Mouse (Mus musculus) forebrain, embryonic 13.5 days (tissue): Measurements from ENCODE around the gene Gm10719. TPM values are rescaled to one million over a fixed set of nuclear protein-coding genes. Genes with fewer than 3 reads are reported as not detected.
"Not testable (repeated sequence)": the region's sequence is repeated elsewhere in the genome, so short reads cannot be mapped to it uniquely, and the experiment has no call there.

Source experiments
- ATAC-seq: fragments of 200-750 bp; cut with Nextera tagmentation; 2 replicates; pipeline ENCODE4 v1.8.0; 2017
- H3K27ac ChIP-seq: fragments of 300-500 bp; sonication (generic); 2 replicates; pipeline ENCODE4 v1.5.1; 2015; ENCODE audit warnings: inconsistent platforms, mild to moderate bottlenecking, moderate library complexity
- H3K27me3 ChIP-seq: fragments of 300-500 bp; sonication (generic); 2 replicates; pipeline ENCODE4 v1.6.1; 2015; ENCODE audit warnings: mild to moderate bottlenecking, inconsistent platforms
- H3K36me3 ChIP-seq: fragments of 300-500 bp; sonication (generic); 2 replicates; pipeline ENCODE4 v1.6.1; 2015; ENCODE audit warnings: mild to moderate bottlenecking, inconsistent platforms; ENCODE audit not compliant: poor library complexity, severe bottlenecking
- H3K4me1 ChIP-seq: fragments of 300-500 bp; sonication (generic); 2 replicates; pipeline ENCODE4 v1.6.1; 2015; ENCODE audit warnings: inconsistent platforms
- H3K4me2 ChIP-seq: fragments of 300-500 bp; sonication (generic); 2 replicates; pipeline ENCODE4 v1.6.1; 2015; ENCODE audit warnings: inconsistent platforms, mild to moderate bottlenecking, moderate library complexity
- H3K4me3 ChIP-seq: fragments of 300-500 bp; sonication (generic); 2 replicates; pipeline ENCODE4 v1.5.1; 2015; ENCODE audit warnings: mild to moderate bottlenecking, inconsistent platforms
- H3K9ac ChIP-seq: fragments of 300-500 bp; sonication (generic); 2 replicates; pipeline ENCODE4 v1.6.1; 2015; ENCODE audit warnings: mild to moderate bottlenecking, inconsistent platforms
- H3K9me3 ChIP-seq: fragments of 300-500 bp; sonication (generic); replicated peaks from 2 replicates; pipeline ENCODE4 v1.6.1; 2016; ENCODE audit warnings: inconsistent platforms
- WGBS: fragments of 180-500 bp; shearing (Covaris S2); methylation state at CpG from one replicate; pipeline ENCODE4 v1.1.7; 2015; 5-methylcytosine and 5-hydroxymethylcytosine counted together
- polyA plus RNA-seq: library from polyadenylated mRNA; unstranded; fragments of >200 nt; fragmentation: Nextera tagmentation; extraction: Ambion mirVana; gene quantifications from 2 replicates; pipeline ENCODE4 v1.2.1, GENCODE M21; 2015

The Gm10719 gene
- 0.72 TPM in 1 of 2 replicates, not detected in the other for polyA plus RNA-seq

DNA sequence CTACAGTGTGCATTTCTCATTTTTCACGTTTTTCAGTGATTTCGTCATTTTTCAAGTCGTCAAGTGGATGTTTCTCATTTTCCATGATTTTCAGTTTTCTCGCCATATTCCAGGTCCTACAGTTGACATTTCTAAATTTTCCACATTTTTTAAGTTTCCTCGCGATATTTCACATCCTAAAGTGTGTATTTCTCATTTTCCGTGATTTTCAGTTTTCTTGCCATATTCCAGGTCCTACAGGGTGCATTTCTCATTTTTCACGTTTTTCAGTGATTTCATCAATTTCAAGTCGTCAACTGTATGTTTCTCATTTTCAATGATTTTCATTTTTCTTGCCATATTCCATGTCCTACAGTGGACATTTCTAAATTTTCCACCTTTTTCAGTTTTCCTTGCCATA, at the start of gene Gm10719:
Gene Gm10719, plus strand, starts transcription at position 301 of the 400 bp plus-strand sequence.
- H3K27ac ChIP-seq, H3K9ac ChIP-seq, ATAC-seq, H3K4me2 ChIP-seq, H3K4me3 ChIP-seq, H3K27me3 ChIP-seq, H3K4me1 ChIP-seq, H3K9me3 ChIP-seq, H3K36me3 ChIP-seq: not testable (repeated sequence)
- 69% methylated on average over 1 of the region's 9 CpGs for WGBS

DNA sequence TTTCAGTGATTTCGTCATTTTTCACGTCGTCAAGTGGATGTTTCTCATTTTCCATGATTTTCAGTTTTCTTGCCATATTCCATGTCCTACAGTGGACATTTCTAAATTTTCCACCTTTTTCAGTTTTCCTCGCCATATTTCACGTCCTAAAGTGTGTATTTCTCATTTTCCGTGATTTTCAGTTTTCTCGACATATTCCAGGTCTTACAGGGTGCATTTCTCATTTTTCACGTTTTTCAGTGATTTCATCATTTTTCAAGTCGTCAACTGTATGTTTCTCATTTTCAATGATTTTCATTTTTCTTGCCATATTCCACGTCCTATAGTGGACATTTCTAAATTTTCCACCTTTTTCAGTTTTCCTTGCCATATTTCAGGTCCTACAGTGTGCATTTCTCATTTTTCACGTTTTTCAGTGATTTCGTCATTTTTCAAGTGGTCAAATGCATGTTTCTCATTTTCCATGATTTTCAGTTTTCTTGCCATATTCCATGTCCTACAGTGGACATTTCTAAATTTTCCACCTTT, 16.7 kb upstream of the Gm10719 start, which contains the start of gene Gm10722:
Gene Gm10722, plus strand, starts transcription at position 478 of the 528 bp plus-strand sequence.
- H3K27ac ChIP-seq, H3K4me1 ChIP-seq, H3K4me3 ChIP-seq, H3K36me3 ChIP-seq, H3K27me3 ChIP-seq, H3K4me2 ChIP-seq, H3K9me3 ChIP-seq, ATAC-seq, H3K9ac ChIP-seq: not testable (repeated sequence)
- 74% methylated on average over 12 of the region's 12 CpGs for WGBS

DNA sequence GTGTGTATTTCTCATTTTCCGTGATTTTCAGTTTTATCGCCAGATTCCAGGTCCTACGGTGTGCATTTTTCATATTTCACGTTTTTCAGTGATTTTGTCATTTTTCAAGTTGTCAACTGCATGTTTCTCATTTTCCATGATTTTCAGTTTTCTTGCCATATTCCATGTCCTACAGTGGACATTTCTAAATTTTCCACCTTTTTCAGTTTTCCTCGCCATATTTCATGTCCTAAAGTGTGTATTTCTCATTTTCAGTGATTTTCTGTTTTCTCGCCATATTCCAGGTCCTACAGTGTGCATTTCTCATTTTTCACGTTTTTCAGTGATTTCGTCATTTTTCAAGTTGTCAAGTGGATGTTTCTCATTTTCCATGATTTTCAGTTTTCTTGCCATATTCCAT, 16.2 kb upstream of the Gm10719 start:
- H3K9me3 ChIP-seq, H3K4me1 ChIP-seq, H3K4me2 ChIP-seq, H3K9ac ChIP-seq, H3K4me3 ChIP-seq, H3K36me3 ChIP-seq, ATAC-seq, H3K27me3 ChIP-seq, H3K27ac ChIP-seq: not testable (repeated sequence)
- 66% methylated on average over 8 of the region's 8 CpGs for WGBS

DNA sequence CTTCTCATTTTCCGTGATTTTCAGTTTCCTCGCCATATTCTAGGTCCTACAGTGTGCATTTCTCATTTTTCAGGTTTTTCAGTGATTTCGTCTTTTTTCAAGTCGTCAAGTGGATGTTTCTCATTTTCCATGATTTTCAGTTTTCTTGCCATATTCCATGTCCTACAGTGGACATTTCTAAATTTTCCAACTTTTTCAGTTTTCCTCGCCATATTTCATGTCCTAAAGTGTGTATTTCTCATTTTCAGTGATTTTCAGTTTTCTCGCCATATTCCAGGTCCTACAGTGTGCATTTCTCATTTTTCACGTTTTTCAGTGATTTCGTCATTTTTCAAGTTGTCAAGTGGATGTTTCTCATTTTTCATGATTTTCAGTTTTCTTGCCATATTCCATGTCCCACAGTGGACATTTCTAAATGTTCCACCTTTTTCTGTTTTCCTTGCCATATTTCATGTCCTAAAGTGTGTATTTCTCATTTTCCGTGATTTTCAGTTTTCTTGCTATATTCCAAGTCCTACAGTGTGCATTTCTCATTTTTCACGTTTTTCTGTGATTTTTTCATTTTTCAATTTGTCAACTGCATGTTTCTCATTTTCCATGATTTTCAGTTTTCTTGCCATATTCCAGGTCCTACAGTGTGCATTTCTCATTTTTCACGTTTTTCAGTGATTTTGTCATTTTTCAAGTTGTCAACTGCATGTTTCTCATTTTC, 15.1 kb upstream of the Gm10719 start:
- not testable (repeated sequence) for H3K9me3 ChIP-seq, H3K4me3 ChIP-seq, H3K36me3 ChIP-seq, H3K4me1 ChIP-seq, H3K27ac ChIP-seq, H3K4me2 ChIP-seq, H3K27me3 ChIP-seq, H3K9ac ChIP-seq
- WGBS, result 71% methylated on average over 9 of the region's 11 CpGs
- peak; percentile 86 for ATAC-seq

DNA sequence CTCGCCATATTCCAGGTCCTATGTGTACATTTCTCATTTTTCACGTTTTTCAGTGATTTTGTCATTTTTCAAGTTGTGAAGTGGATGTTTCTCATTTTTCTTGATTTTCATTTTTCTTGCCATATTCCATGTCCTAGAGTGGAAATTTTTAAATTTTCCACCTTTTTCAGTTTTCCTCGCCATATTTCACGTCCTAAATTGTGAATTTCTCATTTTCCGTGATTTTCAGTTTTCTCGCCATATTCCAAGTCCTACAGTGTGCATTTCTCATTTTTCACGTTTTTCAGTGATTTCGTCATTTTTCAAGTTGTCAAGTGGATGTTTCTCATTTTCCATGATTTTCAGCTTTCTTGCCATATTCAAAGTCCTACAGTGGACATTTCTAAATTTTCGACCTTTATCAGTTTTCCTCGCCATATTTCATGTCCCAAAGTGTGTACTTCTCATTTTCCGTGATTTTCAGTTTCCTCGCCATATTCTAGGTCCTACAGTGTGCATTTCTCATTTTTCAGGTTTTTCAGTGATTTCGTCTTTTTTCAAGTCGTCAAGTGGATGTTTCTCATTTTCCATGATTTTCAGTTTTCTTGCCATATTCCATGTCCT, 14.3 kb upstream of the Gm10719 start, which contains the start of gene Gm11168:
Gene Gm11168, plus strand, starts transcription at position 553 of the 603 bp plus-strand sequence.
- not testable (repeated sequence) for ATAC-seq, H3K27me3 ChIP-seq
- WGBS, result 76% methylated on average over 6 of the region's 14 CpGs

GRCm38 (mm10) chr9:3006179-3006578, 11.0 kb upstream of the Gm10719 start:
- not testable (repeated sequence) for H3K9ac ChIP-seq, H3K4me3 ChIP-seq, H3K36me3 ChIP-seq, H3K4me2 ChIP-seq, H3K4me1 ChIP-seq, ATAC-seq, H3K27me3 ChIP-seq, H3K27ac ChIP-seq
- 76% methylated on average over 1 of the region's 5 CpGs for WGBS
- H3K9me3 ChIP-seq, result peaks cover 11% of the 10 kb centered on the region

More for the DNA sequence above, 14.3 kb upstream of the Gm10719 start, which contains the start of gene Gm11168:
- not testable (repeated sequence) for H3K4me3 ChIP-seq, H3K9ac ChIP-seq, H3K4me1 ChIP-seq, H3K27ac ChIP-seq, H3K4me2 ChIP-seq, H3K36me3 ChIP-seq
- H3K9me3 ChIP-seq, result peaks cover 11% of the 10 kb centered on the region

- not testable (repeated sequence) for H3K27ac ChIP-seq, H3K4me3 ChIP-seq, H3K4me1 ChIP-seq, H3K9ac ChIP-seq, H3K27me3 ChIP-seq, H3K36me3 ChIP-seq, H3K4me2 ChIP-seq
- peak; percentile 71 for ATAC-seq
- WGBS, result 75% methylated on average over 8 of the region's 8 CpGs
- peaks cover 11% of the 10 kb centered on the region for H3K9me3 ChIP-seq
These were observed 10.6 kb upstream of the Gm10719 start for GRCm38 (mm10) chr9:3006636-3007035.

- not testable (repeated sequence) for H3K27ac ChIP-seq, H3K4me2 ChIP-seq, H3K27me3 ChIP-seq, H3K4me3 ChIP-seq, H3K9ac ChIP-seq, H3K36me3 ChIP-seq, H3K9me3 ChIP-seq, H3K4me1 ChIP-seq
- WGBS, result 78% methylated on average over 8 of the region's 9 CpGs
- ATAC-seq, result 0 out of 2 replicates have a peak, but pooled peaks have one; percentile 14
These were observed 9.9 kb upstream of the Gm10719 start for GRCm38 (mm10) chr9:3007272-3007671.

GRCm38 (mm10) chr9:3009331-3009730, 7.9 kb upstream of the Gm10719 start:
- H3K4me1 ChIP-seq, H3K4me3 ChIP-seq, H3K27ac ChIP-seq, H3K9me3 ChIP-seq, H3K4me2 ChIP-seq, H3K27me3 ChIP-seq, H3K36me3 ChIP-seq, H3K9ac ChIP-seq: not testable (repeated sequence)
- no CpG with 5 or more reads among the region's 5 CpGs for WGBS
- ATAC-seq, result peak; percentile 35; the same call in 1 of the 2 replicates

- ATAC-seq, H3K9ac ChIP-seq, H3K4me2 ChIP-seq, H3K27me3 ChIP-seq, H3K4me1 ChIP-seq, H3K9me3 ChIP-seq, H3K27ac ChIP-seq, H3K4me3 ChIP-seq, H3K36me3 ChIP-seq: not testable (repeated sequence)
- WGBS, result 89% methylated on average over 3 of the region's 7 CpGs
These were observed 5.1 kb upstream of the Gm10719 start for GRCm38 (mm10) chr9:3012054-3012621.

DNA sequence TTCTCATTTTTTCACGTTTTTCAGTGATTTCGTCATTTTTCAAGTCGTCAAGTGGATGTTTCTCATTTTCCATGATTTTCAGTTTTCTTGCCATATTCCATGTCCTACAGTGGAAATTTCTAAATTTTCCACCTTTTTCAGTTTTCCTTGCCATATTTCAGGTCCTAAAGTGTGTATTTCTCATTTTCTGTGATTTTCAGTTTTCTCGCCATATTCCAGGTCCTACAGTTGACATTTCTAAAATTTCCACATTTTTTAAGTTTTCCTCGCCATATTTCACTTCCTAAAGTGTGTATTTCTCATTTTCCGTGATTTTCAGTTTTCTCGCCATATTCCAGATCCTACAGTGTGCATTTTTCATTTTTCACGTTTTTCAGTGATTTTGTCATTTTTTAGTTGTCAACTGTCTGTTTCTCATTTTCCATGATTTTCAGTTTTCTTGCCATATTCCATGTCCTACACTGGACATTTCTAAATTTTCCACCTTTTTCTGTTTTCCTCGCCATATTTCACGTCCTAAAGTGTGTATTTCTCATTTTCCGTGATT, 4.4 kb upstream of the Gm10719 start, which contains the start of gene Gm10721:
Gene Gm10721, plus strand, starts transcription at position 408 of the 547 bp plus-strand sequence.
- WGBS, result no CpG with 5 or more reads among the region's 11 CpGs
- not testable (repeated sequence) for H3K4me1 ChIP-seq, H3K27me3 ChIP-seq, H3K36me3 ChIP-seq, H3K4me2 ChIP-seq, H3K9ac ChIP-seq, H3K27ac ChIP-seq, H3K4me3 ChIP-seq, H3K9me3 ChIP-seq
- peak; percentile 45; the same call in 1 of the 2 replicates for ATAC-seq

DNA sequence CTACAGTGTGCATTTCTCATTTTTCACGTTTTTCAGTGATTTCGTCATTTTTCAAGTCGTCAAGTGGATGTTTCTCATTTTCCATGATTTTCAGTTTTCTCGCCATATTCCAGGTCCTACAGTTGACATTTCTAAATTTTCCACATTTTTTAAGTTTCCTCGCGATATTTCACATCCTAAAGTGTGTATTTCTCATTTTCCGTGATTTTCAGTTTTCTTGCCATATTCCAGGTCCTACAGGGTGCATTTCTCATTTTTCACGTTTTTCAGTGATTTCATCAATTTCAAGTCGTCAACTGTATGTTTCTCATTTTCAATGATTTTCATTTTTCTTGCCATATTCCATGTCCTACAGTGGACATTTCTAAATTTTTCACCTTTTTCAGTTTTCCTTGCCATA, 1.9 kb upstream of the Gm10719 start, which contains the start of gene Gm10720:
Gene Gm10720, plus strand, starts transcription at position 301 of the 400 bp plus-strand sequence.
- 65% methylated on average over 5 of the region's 9 CpGs for WGBS
- H3K4me2 ChIP-seq, H3K4me1 ChIP-seq, H3K27me3 ChIP-seq, H3K9ac ChIP-seq, H3K9me3 ChIP-seq, ATAC-seq, H3K36me3 ChIP-seq, H3K27ac ChIP-seq, H3K4me3 ChIP-seq: not testable (repeated sequence)
